Mouse (Mus musculus): Measurements from ENCODE around the gene Lhx8. TPM values are rescaled to one million over a fixed set of nuclear protein-coding genes. Genes with fewer than 3 reads are reported as not detected.

Gene Lhx8
- 0.13 and 0.28 TPM in 2 replicates for polyA plus RNA-seq (2015; fragmentation: Nextera tagmentation; extraction: Ambion mirVana)

DNA sequence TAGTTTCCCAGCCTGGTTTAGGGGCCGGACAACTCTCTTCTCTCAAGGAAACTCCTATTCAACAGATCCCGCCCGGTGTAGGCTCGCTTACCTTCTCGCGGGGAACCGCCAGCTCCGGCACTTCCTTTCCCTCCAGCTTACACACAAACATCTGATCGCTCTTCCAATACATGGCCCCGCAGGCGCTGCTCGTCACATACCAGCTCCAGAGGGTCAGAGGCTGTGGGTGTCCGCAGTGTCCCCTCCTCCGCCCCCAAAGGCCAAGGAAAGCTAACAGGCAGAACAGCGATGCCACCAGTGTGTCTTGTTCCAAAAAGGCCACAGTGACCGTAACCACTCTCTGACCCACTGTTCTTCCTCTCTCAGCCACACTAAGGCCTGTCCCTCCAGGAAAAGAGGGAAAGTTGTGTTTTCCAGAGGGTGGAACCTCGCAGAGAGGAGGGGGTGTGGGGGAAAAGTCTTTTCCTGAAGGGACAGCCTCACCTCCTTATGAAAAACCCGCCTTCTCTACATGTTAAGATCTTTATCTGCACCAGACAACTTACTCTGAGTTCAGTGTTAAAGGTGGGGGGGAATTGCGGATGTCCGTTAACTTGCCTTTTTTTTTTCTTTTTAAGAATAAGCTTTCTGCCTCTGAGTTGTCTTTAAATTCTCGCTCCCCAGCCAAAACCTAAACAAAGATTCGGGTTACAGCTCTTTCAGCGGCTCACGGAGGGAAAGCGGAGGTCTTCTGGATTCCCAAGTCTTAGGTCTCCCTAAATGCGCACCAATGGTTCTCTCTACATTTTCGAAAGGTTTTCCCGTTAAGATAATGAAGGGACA lies at the start of gene Lhx8:
Gene Lhx8 (minus strand): TSS at position 479 of the 822 bp plus-strand sequence.
- Histone ChIP-seq H3K36me3 (no peaks in the 10 kb centered on the region), H3K27me3 (peaks cover 61% of the 10 kb centered on the region), H3K9me3 (no peaks in the 10 kb centered on the region), H3K9ac (no peak within 1 kb of the TSS), H3K27ac (replicated peaks) (no peak within 1 kb of the TSS), H3K4me3 (0 out of 2 replicates have a peak within 1 kb of the TSS, but pooled peaks have one; percentile 2), H3K4me1 (replicated peaks) (peaks cover 14% of the 10 kb centered on the region), H3K4me2 (peak within 1 kb of the TSS; percentile 21; the same call in 1 of the 2 replicates)
- no peak for ATAC-seq (ENCODE audit: low FRiP score, low read depth)
- WGBS: 2% methylated on average over 28 of the region's 28 CpGs

DNA sequence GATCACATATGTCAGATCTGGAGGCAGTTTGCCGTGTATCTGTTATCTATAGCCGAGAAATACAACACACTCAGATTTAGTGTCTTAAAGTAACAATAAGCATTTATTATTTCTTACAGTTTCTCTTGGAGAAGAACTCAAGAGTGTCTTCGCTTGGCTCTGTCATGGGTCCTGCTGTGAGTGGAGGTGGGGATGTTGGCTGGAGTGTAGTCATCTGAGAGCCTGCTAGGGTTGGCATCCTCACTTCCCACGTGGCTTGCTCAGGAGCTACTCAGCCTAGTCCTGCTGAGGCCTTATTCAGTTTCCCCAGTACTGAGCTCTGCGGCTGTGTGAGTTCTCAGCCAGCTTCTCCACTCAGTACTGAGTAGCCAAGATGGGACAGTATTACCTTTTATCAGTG lies 43.1 kb upstream of the Lhx8 start:
- ATAC-seq (ENCODE audit: low FRiP score, low read depth): no peak
- Histone ChIP-seq H3K4me3 (no peak overlapping the region), H3K4me2 (no peak overlapping the region), H3K9me3 (no peaks in the 10 kb centered on the region), H3K9ac (no peak overlapping the region), H3K4me1 (replicated peaks) (no peaks in the 10 kb centered on the region), H3K27ac (replicated peaks) (no peak overlapping the region), H3K27me3 (no peaks in the 10 kb centered on the region), H3K36me3 (no peaks in the 10 kb centered on the region)
- 73% methylated on average over 5 of the region's 5 CpGs for WGBS

DNA sequence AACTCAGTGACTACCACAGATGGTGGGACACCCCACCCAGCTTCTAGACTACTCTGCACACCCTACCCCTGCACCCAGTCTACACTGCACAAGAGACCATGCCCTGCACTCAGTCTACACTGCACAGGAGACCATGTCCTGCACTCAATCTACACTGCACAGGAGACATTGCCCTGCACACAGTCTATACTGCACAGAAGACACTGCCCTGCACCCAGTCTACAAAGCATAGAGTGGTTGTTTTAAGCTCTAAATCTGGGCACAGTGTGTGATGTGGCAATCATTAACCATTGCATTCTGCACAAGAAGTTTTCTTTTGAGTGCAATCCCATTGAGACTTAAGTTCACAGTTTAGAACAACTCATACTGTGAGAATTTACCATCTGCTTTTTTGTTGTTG lies 42.2 kb upstream of the Lhx8 start:
- ATAC-seq (ENCODE audit: low FRiP score, low read depth): no peak
- H3K4me3 ChIP-seq: no peak overlapping the region

DNA sequence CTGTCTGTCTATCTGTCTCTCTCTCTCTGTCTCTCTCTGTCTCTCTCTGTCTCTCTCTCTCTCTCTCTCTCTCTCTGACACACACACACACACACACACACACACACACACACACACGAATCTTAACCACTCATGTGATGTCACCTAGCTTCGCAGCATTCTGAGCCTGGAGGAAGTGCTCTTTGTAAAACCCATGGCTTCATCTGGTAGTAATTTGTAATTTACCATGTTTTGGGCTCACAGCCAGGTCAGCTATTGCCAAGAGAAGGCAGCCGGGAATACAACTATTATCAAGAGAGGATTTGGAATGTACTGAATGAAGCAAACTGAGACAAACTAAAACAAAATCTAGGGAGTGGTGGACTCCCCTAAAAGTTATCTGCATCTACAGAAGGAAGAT lies 36.9 kb upstream of the Lhx8 start:
- Histone ChIP-seq H3K27ac (replicated peaks) (no peak overlapping the region), H3K4me1 (replicated peaks) (no peaks in the 10 kb centered on the region)

More for the DNA sequence above, 42.2 kb upstream of the Lhx8 start:
- Histone ChIP-seq H3K36me3 (no peaks in the 10 kb centered on the region), H3K27me3 (no peaks in the 10 kb centered on the region), H3K4me2 (no peak overlapping the region), H3K9me3 (no peaks in the 10 kb centered on the region), H3K4me1 (replicated peaks) (no peaks in the 10 kb centered on the region), H3K27ac (replicated peaks) (no peak overlapping the region), H3K9ac (no peak overlapping the region)

DNA sequence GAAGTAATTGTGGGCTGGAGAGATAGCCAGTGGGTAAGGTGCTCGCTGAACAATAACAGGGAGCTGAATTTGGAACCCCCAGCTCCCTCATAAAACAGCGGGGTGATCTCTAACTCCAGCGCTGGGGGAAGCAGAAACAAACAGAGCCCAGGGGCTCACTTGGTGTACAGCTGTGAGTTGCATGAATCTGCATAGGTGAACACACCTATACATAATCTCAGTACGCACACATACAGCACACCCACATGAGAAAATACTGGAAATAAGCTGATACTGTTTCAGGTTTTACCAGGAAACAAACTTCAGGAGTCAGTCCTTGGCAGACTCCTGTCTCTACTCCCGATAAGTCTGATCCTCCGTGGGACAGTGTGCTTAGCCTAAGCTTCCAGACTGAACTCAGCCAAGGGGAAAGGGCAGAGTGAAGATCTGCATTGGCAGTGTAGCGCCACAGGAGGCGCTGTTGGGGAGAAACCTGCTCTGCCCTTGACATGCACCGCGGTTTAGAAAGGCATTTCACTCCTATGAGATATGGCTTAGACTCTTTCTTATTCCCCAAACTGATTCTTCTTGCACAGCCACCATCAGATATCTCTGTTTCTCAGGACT lies 34.2 kb upstream of the Lhx8 start:
- no peak for ATAC-seq (ENCODE audit: low FRiP score, low read depth)
- Histone ChIP-seq H3K4me3 (no peak overlapping the region), H3K4me2 (no peak overlapping the region), H3K4me1 (replicated peaks) (no peaks in the 10 kb centered on the region), H3K27me3 (no peaks in the 10 kb centered on the region), H3K9ac (no peak overlapping the region), H3K36me3 (no peaks in the 10 kb centered on the region), H3K9me3 (no peaks in the 10 kb centered on the region), H3K27ac (replicated peaks) (no peak overlapping the region)
- 29% methylated on average over 10 of the region's 10 CpGs for WGBS

More for the DNA sequence above, 36.9 kb upstream of the Lhx8 start:
- no peaks in the 10 kb centered on the region for H3K36me3 ChIP-seq
- 53% methylated on average over 3 of the region's 3 CpGs for WGBS
- no peaks in the 10 kb centered on the region for H3K9me3 ChIP-seq
- H3K9ac ChIP-seq: no peak overlapping the region
- no peak for ATAC-seq (ENCODE audit: low FRiP score, low read depth)
- H3K4me2 ChIP-seq: no peak overlapping the region
- H3K4me3 ChIP-seq: no peak overlapping the region
- no peaks in the 10 kb centered on the region for H3K27me3 ChIP-seq

DNA sequence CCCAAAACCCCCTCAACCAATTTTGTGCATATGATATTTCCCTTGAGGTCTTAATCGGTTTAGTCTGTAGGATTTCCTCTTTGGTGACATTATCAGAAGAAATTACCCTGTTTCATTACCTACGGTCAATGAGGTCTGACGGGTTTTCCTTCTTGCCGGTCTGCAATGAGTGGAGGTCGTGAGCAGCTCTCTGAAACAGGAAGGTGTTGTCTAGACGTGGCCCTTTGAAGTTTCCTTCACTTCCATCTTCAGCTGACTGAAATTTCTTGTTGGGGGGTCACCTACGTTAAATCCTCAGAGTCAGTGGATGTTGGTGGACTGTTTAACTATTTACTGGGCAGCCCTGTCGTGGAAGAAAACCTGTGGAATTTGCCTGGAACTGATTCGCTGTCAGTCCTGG lies 33.0 kb upstream of the Lhx8 start:
- Histone ChIP-seq H3K4me3 (no peak overlapping the region), H3K4me1 (replicated peaks) (no peaks in the 10 kb centered on the region), H3K36me3 (no peaks in the 10 kb centered on the region), H3K9me3 (no peaks in the 10 kb centered on the region), H3K4me2 (no peak overlapping the region), H3K27ac (replicated peaks) (no peak overlapping the region), H3K27me3 (no peaks in the 10 kb centered on the region), H3K9ac (no peak overlapping the region)
- no peak for ATAC-seq (ENCODE audit: low FRiP score, low read depth)
- WGBS: 83% methylated on average over 9 of the region's 9 CpGs

DNA sequence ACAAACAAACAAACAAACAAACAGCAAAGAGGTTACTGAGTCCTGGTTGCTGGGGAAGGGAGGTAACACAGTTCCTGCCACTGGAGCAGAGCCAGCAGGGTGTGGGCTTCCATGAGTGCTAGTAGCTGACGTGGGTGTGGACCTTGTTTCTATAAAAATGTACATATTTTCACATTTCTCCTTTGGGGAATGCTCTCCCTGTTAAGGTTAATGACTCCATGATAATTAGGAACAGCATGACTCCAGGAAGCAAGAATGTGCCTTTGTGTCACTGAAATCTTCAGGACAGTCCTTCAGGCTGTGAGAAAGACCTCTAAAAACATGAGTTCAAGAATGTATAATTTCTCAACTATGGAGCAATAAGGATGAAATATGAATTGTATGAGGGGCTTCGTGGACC lies 28.8 kb upstream of the Lhx8 start:
- 59% methylated on average over 2 of the region's 2 CpGs for WGBS
- H3K9ac ChIP-seq: no peak overlapping the region
- H3K9me3 ChIP-seq: no peaks in the 10 kb centered on the region
- no peak overlapping the region for H3K4me2 ChIP-seq
- H3K27me3 ChIP-seq: no peaks in the 10 kb centered on the region
- H3K36me3 ChIP-seq: no peaks in the 10 kb centered on the region
- H3K4me3 ChIP-seq: no peak overlapping the region
- H3K4me1 ChIP-seq (replicated peaks): no peaks in the 10 kb centered on the region
- H3K27ac ChIP-seq (replicated peaks): no peak overlapping the region
- ATAC-seq (ENCODE audit: low FRiP score, low read depth): no peak

DNA sequence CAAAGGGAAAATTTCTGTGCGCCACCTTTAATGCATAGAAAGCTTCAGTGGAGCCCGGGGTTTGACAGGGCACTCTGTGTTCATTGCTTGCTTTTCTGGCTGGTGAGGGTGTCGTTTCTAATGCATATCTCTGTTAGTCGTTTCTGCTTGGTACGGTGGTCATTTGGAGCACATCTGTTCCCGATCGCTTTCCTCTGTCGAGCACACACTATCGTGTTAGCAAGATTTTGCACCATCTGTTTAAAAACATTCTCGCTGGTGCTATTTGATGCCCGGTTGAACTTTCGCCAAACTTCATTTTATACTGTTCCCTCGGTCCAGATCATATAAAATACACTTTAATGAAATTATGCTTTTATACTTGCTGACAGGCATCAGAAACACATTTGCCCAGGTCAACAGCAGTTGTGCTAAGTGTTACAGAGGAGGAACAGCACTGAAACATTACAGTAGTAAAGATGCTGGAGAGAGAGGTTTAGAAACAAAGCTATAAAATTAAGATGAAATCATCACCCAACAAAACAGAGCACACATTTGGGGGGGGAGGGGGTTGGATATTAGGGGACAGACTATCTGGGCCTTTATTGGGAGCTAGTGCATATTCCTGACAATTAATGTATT lies 9.9 kb upstream of the Lhx8 start:
- Histone ChIP-seq H3K4me1 (replicated peaks) (no peaks in the 10 kb centered on the region), H3K36me3 (no peaks in the 10 kb centered on the region), H3K4me3 (peak overlapping the region; percentile 14; the same call in 1 of the 2 replicates), H3K4me2 (peak overlapping the region; percentile 29), H3K27ac (replicated peaks) (no peak overlapping the region), H3K9me3 (no peaks in the 10 kb centered on the region), H3K27me3 (peaks cover 23% of the 10 kb centered on the region), H3K9ac (no peak overlapping the region)
- ATAC-seq (ENCODE audit: low FRiP score, low read depth): no peak
- WGBS: 39% methylated on average over 13 of the region's 13 CpGs

DNA sequence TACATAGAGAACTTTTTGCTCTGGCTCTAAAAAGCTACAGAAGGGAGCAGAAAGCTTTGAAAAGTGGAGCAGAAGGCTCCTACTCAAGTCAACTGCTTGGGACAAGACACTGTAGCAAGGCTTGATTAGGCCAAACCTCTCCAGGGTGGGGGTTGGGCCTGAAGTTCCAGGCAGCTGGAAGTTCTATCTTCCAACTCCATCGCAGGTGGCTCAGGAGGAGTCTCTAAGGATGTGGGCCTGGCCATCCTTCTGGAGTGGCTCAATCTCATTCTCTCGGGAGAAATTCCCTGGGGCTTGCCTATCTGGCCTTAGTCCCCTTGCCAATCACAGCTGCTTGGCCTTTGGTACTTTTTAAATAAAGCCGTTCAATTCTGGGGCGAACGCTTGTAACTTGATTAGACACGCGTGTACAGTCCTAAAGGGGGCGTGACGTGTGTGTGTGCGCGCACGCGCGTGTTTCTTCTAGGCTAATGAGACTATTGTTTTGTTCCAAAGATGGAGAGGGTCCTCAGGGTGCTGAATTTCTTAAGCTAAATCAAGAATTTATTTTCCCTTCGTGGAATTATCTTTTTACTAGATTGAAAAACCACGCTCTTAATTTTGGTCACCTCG lies 9.3 kb upstream of the Lhx8 start:
- 42% methylated on average over 17 of the region's 17 CpGs for WGBS
- H3K27me3 ChIP-seq: peaks cover 29% of the 10 kb centered on the region
- no peaks in the 10 kb centered on the region for H3K9me3 ChIP-seq
- no peaks in the 10 kb centered on the region for H3K4me1 ChIP-seq (replicated peaks)
- H3K4me3 ChIP-seq: peak overlapping the region; percentile 14; the same call in 1 of the 2 replicates
- ATAC-seq (ENCODE audit: low FRiP score, low read depth): no peak
- H3K9ac ChIP-seq: no peak overlapping the region
- no peak overlapping the region for H3K27ac ChIP-seq (replicated peaks)
- H3K4me2 ChIP-seq: peak overlapping the region; percentile 29
- no peaks in the 10 kb centered on the region for H3K36me3 ChIP-seq

DNA sequence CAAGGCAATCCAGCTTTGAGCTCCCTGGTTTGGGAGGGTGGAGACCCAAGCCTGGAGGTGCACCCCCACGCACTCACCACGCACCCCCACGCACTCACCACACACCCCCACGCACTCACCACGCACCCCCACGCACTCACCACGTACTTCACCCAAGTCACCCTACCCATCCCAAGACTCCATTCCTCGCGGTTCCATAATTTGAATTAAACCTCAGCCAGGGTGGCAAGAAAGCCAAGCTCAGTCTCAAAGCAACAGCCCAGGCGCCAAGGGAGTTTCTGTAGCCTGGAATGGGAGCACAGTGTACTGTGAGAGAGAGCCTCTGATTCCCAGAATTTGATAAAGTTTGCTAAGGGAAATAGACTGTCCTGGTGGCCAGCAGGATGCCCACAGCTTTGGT lies 4.3 kb upstream of the Lhx8 start:
- 6% methylated on average over 10 of the region's 10 CpGs for WGBS

DNA sequence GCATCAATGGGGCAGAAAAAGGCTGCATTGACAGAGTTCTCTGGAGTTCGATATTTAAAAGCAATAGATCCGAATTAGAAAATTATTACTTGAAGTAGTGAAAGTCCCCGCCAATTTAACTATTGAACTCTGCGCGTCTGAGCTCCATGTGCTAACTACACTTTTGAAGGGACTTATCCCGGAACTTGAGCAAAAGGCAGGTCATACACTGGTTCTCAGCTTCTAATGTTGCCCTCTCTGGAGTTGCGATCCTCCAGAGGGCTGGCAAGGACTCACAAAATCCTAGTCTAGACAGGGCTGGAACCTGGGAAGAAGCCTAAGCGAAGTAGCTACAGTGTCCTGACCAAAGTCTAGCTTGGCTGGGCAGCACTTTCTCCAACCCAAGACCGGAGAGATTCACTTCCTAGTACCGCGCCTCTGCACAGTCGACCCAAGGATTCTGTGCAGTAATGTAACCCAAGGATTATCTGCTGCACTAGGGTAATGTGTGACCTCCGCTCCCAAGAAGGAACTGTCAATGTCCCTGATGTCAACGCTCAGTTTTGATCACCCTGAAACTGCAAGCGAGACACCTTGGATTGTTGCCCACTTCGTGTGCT lies 3.0 kb upstream of the Lhx8 start:
- Histone ChIP-seq H3K4me1 (replicated peaks) (peaks cover 7% of the 10 kb centered on the region), H3K27me3 (peaks cover 64% of the 10 kb centered on the region), H3K27ac (replicated peaks) (no peak overlapping the region), H3K9ac (no peak overlapping the region), H3K4me3 (no peak overlapping the region), H3K9me3 (no peaks in the 10 kb centered on the region), H3K4me2 (no peak overlapping the region), H3K36me3 (no peaks in the 10 kb centered on the region)
- WGBS: 2% methylated on average over 16 of the region's 16 CpGs
- no peak for ATAC-seq (ENCODE audit: low FRiP score, low read depth)

More for the DNA sequence above, 4.3 kb upstream of the Lhx8 start:
- no peaks in the 10 kb centered on the region for H3K36me3 ChIP-seq
- no peak overlapping the region for H3K27ac ChIP-seq (replicated peaks)
- H3K27me3 ChIP-seq: peaks cover 64% of the 10 kb centered on the region
- no peak overlapping the region for H3K9ac ChIP-seq
- no peak overlapping the region for H3K4me3 ChIP-seq
- no peaks in the 10 kb centered on the region for H3K9me3 ChIP-seq
- no peak overlapping the region for H3K4me2 ChIP-seq
- no peaks in the 10 kb centered on the region for H3K4me1 ChIP-seq (replicated peaks)
- ATAC-seq (ENCODE audit: low FRiP score, low read depth): no peak

Data from hindbrain, embryonic 15.5 days (tissue).